Mouse (Mus musculus) embryonic fibroblast, embryonic 13.5 days (primary cell): Measurements from ENCODE around the gene Itsn1.

Experiments used
- CTCF ChIP-seq: IDR thresholded peaks from 2 replicates; pipeline ENCODE4 v1.5.1; 2011; ENCODE audit warnings: mild to moderate bottlenecking, control low read depth, low read length, moderate library complexity, borderline replicate concordance; ENCODE audit not compliant: insufficient read depth
- POLR2A ChIP-seq: IDR thresholded peaks from 2 replicates; pipeline ENCODE4 v1.6.1; 2011; ENCODE audit warnings: low read depth, mild to moderate bottlenecking, control low read depth, low read length, moderate library complexity

DNA sequence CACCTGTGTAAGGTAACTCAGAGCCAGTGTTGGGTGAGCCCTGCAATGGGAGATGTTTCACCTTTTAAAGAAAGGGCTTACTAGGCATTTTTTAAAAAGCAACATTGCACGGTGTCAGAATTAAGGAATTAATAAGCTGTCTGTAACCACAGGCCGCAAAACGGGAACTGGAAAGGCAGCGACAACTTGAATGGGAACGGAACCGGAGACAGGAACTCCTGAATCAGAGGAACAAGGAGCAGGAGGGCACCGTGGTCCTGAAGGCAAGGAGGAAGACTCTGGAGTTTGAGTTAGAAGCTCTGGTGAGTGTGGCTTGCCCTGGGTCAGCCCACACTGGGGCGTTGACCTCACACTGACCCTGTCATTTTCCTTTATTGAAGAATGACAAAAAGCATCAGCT lies 91.2 kb downstream of the Itsn1 start:
- TF ChIP-seq CTCF (no peak), POLR2A (no peak)
